Mouse (Mus musculus) myocyte (in vitro differentiated cells): ENCODE results near the gene Arhgef19.

Source experiments
- E2F4 ChIP-seq: IDR thresholded peaks from one replicate; pipeline ENCODE4 v1.6.1; 2011; ENCODE audit warnings: mild to moderate bottlenecking, control low read depth, moderate library complexity; ENCODE audit not compliant: insufficient read depth
- MAX ChIP-seq: IDR thresholded peaks from one replicate; pipeline ENCODE4 v1.6.1; 2011; ENCODE audit warnings: low read depth, mild to moderate bottlenecking, control low read depth
- MYOG ChIP-seq, 3 experiments: IDR thresholded peaks; one replicate each; pipeline ENCODE4 v1.6.1; 2011; ENCODE audit warnings: control low read depth in 2 of 3, low read depth in 2 of 3, mild to moderate bottlenecking in 2 of 3; ENCODE audit not compliant: insufficient read length in 2 of 3, control insufficient read depth in 1 of 3, insufficient read depth in 1 of 3
- POLR2A ChIP-seq: IDR thresholded peaks from one replicate; pipeline ENCODE4 v1.6.1; 2011; ENCODE audit warnings: low read depth, mild to moderate bottlenecking, control low read depth, moderate library complexity; ENCODE audit not compliant: insufficient read length
- REST ChIP-seq: IDR thresholded peaks from one replicate; pipeline ENCODE4 v1.6.1; 2011; ENCODE audit warnings: mild to moderate bottlenecking, control low read depth, moderate library complexity; ENCODE audit not compliant: insufficient read depth, insufficient read length
- SRF ChIP-seq: IDR thresholded peaks from one replicate; pipeline ENCODE4 v1.6.1; 2011; ENCODE audit warnings: low read depth; ENCODE audit not compliant: control insufficient read depth, insufficient read length
- USF1 ChIP-seq: IDR thresholded peaks from one replicate; pipeline ENCODE4 v1.6.1; 2011; ENCODE audit warnings: low read depth, mild to moderate bottlenecking, control low read depth, moderate library complexity

GRCm38 (mm10) chr4:141265979-141266637 lies 26.8 kb downstream of the Arhgef19 start:
- TF ChIP-seq USF1 = no peak
- TF ChIP-seq POLR2A = no peak
- no peak for TF ChIP-seq REST
- no peak for TF ChIP-seq MYOG (IDR thresholded peaks at IDR 0.05; ENCODE audit: control insufficient read depth in 1 of 3, insufficient read depth in 1 of 3, insufficient read length in 2 of 3, low read depth in 2 of 3)
- TF ChIP-seq SRF = no peak
- no peak for TF ChIP-seq E2F4
- TF ChIP-seq MAX = no peak
